Mouse (Mus musculus) liver, embryonic 14.5 days (tissue): ENCODE measurements around the gene Cux1.

Source experiments
- CTCF ChIP-seq: IDR thresholded peaks from 2 replicates; pipeline ENCODE4 v1.5.1; 2016; ENCODE audit warnings: antibody characterized with exemption, low read depth, control low read depth
- EP300 ChIP-seq: IDR thresholded peaks from 2 replicates; pipeline ENCODE4 v1.6.1; 2016; ENCODE audit warnings: antibody characterized with exemption, low read depth

- TF ChIP-seq EP300 = no peak
- no peak for TF ChIP-seq CTCF
Observed at GRCm38 (mm10) chr5:136518648-136519437, 48.4 kb downstream of the Cux1 start.
